Mouse (Mus musculus): ENCODE measurements at regions not wholly inside any gene's neighbourhood (a gene's known extent, or its start where the extent isn't known, plus 50 kb on each side); places are given as distances from the start of the nearest gene placed in this dataset.

GRCm38 (mm10) chr10:37842820-37843219, 704.1 kb upstream of the Marcks start:
- TF ChIP-seq CTCF (IDR thresholded peaks at IDR 0.05; ENCODE audit: low read depth, low read length) (no peak), EP300 (IDR thresholded peaks at IDR 0.05; ENCODE audit: insufficient read depth, low read depth, low read length) (no peak), POLR2A (IDR thresholded peaks at IDR 0.05; ENCODE audit: insufficient read depth, low read length) (no peak)

All from ES-Bruce4 (cell line).